Mouse (Mus musculus) neural tube, embryonic 12.5 days (tissue): Measurements from ENCODE around the gene Akap9. TPM values are rescaled to one million over a fixed set of nuclear protein-coding genes. Genes with fewer than 3 reads are reported as not detected.
"Not testable (repeated sequence)": the region's sequence is repeated elsewhere in the genome, so short reads cannot be mapped to it uniquely, and the experiment has no call there.

Experiments
- ATAC-seq: fragments of 200-750 bp; cut with Nextera tagmentation; 2 replicates; pipeline ENCODE4 v1.8.0; 2017; ENCODE audit warnings: low read depth, mild to moderate bottlenecking, moderate TSS enrichment, moderate library complexity; ENCODE audit not compliant: low FRiP score
- H3K27ac ChIP-seq: fragments of 300-500 bp; sonication (generic); 2 replicates; pipeline ENCODE4 v1.5.1; 2016
- H3K27me3 ChIP-seq: fragments of 300-500 bp; sonication (generic); replicated peaks from 2 replicates; pipeline ENCODE4 v1.6.1; 2016; ENCODE audit warnings: mild to moderate bottlenecking
- H3K36me3 ChIP-seq: fragments of 300-500 bp; sonication (generic); 2 replicates; pipeline ENCODE4 v1.6.1; 2016; ENCODE audit warnings: mild to moderate bottlenecking
- H3K4me1 ChIP-seq: fragments of 300-500 bp; sonication (generic); 2 replicates; pipeline ENCODE4 v1.6.1; 2016
- H3K4me2 ChIP-seq: fragments of 300-500 bp; sonication (generic); replicated peaks from 2 replicates; pipeline ENCODE4 v1.6.1; 2016; ENCODE audit warnings: mild to moderate bottlenecking
- H3K4me3 ChIP-seq: fragments of 300-500 bp; sonication (generic); 2 replicates; pipeline ENCODE4 v1.5.1; 2016
- H3K9ac ChIP-seq: fragments of 300-500 bp; sonication (generic); 2 replicates; pipeline ENCODE4 v1.6.1; 2016; ENCODE audit warnings: mild to moderate bottlenecking
- H3K9me3 ChIP-seq: fragments of 300-500 bp; sonication (generic); 2 replicates; pipeline ENCODE4 v1.6.1; 2016; ENCODE audit warnings: mild to moderate bottlenecking
- WGBS: fragments of 180-500 bp; shearing (Covaris S2); methylation state at CpG from one replicate; pipeline ENCODE4 v1.1.7; 2016; 5-methylcytosine and 5-hydroxymethylcytosine counted together
- polyA plus RNA-seq: library from polyadenylated mRNA; unstranded; fragments of >200 nt; fragmentation: Nextera tagmentation; extraction: Ambion mirVana; gene quantifications from 2 replicates; pipeline ENCODE4 v1.2.1, GENCODE M21; 2016

Akap9 gene
- polyA plus RNA-seq = 280 and 299 TPM in 2 replicates

DNA sequence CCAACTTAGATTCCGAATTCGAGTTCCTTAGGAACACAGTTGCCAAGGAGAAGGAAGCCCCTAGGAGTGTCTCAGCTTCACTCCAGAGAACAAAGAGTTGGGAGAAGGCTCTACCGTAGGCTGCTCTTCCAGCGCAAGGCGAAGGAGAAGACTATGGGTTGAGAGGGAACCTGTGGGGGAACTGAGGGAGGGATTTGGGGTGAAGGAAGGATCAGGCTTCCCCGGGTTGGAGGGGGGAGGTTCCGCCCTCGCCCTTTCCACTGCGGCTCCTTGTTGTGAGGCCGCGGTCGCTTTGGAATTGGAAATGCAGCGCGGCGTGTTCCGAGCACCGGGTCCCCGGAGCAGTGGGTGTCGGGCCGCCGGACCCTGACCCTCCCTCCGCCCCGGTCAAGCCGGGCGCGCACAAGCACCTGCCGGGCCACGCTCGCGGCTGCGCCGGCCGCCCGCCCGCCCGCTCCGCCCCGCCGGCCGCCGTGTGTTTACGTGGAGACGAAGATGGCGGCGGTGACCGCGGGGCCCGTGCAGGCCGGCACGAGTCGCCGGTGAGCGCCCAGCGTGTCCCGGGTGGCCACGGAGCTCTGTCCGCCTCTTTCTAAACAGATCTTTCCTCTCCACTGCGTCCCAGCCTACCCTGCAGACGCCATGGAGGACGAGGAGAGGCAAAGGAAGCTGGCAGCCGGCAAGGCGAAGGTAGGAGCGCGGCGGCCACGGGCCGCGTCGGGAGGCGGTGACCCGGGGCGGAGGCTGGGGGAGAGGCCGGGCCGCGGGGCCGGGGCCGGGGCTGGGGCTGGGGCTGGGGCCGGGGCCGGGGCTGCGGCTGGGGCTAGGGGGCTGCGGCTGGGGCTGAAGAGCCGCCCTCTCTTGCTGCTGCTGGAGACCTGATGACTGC, at the start of gene Akap9:
TSS of gene Akap9 (plus strand) at position 254 of the 889 bp plus-strand sequence.
- Histone ChIP-seq H3K9ac (peak within 1 kb of the TSS; percentile 100), H3K27me3 (no peaks in the 10 kb centered on the region), H3K4me3 (peak within 1 kb of the TSS; percentile 91), H3K4me1 (peaks cover 22% of the 10 kb centered on the region), H3K4me2 (peak within 1 kb of the TSS; percentile 63), H3K27ac (peak within 1 kb of the TSS; percentile 90), H3K36me3 (no peaks in the 10 kb centered on the region), H3K9me3 (no peaks in the 10 kb centered on the region)
- ATAC-seq = peak; percentile 88
- 1% methylated on average over 62 of the region's 82 CpGs for WGBS

DNA sequence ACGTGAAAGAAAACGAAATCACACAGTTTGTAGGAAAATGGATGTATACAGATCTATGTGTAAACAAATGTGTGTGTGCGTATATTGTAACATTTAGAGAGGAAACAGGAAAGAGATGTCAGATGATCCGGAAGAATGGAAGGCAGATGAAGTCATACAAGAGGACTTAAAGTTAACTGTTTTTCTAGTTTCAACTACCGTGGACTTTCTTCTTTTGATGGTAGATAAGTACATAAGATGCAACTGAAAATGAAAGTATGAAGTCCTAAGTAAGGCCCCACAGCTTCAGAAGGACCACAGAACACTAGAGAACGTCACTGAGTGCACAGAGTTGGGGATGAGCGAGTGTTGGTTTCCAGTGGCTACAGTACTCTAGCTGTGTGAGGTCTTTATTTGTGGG, 41.0 kb upstream of the Akap9 start:
- not testable (repeated sequence) for H3K9ac ChIP-seq, H3K9me3 ChIP-seq, H3K27me3 ChIP-seq, H3K4me3 ChIP-seq, H3K36me3 ChIP-seq, H3K4me1 ChIP-seq, ATAC-seq, H3K4me2 ChIP-seq, H3K27ac ChIP-seq
- WGBS = 90% methylated on average over 7 of the region's 7 CpGs

GRCm38 (mm10) chr5:3889201-3889600, 38.7 kb upstream of the Akap9 start:
- no peak overlapping the region for H3K9ac ChIP-seq
- no peaks in the 10 kb centered on the region for H3K9me3 ChIP-seq
- H3K27ac ChIP-seq = no peak overlapping the region
- H3K4me2 ChIP-seq = no peak overlapping the region
- peaks cover 2% of the 10 kb centered on the region; the same call in 1 of the 2 replicates for H3K4me1 ChIP-seq
- no peaks in the 10 kb centered on the region for H3K36me3 ChIP-seq
- no peak overlapping the region for H3K4me3 ChIP-seq
- no peak for ATAC-seq
- no peaks in the 10 kb centered on the region for H3K27me3 ChIP-seq

DNA sequence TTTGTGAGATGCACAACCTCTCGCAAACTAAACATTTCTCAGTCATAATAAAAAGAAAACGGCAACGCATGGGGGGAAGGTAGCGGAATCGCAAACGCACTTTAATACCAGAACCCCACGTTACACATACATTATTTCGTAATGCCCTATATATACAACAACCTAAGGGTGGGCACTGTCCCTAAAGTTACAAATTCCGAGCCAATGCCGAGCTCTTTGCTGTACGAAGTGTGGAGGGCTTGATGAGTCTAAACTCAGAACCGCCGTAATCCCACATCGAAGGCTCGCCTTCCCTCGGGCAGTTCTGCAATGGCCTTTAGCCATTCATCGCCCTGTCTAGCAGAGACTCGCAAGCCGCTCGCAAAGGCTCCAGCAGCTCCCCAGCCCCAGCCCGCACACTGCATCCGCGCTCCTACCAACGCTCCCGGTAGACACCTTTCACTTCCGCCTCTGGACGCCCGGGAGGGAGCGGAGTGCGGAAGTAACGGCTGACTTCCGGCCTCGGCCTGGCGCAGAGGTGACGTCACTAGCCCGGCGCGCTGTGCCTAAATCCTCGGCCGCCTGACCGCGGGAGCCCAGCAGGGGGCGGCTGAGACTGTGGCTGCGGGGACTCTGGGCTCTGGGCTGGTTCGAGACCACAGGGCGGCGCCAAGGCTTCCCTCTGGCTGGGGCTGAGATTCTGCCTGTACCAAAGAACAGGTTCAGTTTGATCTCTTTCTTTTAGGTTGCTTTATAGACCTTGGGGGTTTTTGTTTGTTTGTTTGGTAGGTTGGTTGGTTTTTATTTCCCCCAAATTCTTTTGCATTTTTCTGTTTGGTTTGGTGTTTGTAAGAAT, 34.2 kb upstream of the Akap9 start, which contains the start of gene Mterf1a:
TSS of gene Mterf1a (minus strand) at position 475 of the 835 bp plus-strand sequence.
- not testable (repeated sequence) for H3K27me3 ChIP-seq, H3K4me1 ChIP-seq, H3K9me3 ChIP-seq, H3K36me3 ChIP-seq, H3K27ac ChIP-seq
- ATAC-seq = peak; percentile 99
- 1% methylated on average over 9 of the region's 47 CpGs for WGBS
- Histone ChIP-seq H3K9ac (peak within 1 kb of the TSS; percentile 45; the same call in 1 of the 2 replicates), H3K4me3 (peak within 1 kb of the TSS; percentile 39), H3K4me2 (peak within 1 kb of the TSS; percentile 67)

GRCm38 (mm10) chr5:3894294-3894619, 33.6 kb upstream of the Akap9 start:
- not testable (repeated sequence) for H3K36me3 ChIP-seq, ATAC-seq, H3K4me3 ChIP-seq

DNA sequence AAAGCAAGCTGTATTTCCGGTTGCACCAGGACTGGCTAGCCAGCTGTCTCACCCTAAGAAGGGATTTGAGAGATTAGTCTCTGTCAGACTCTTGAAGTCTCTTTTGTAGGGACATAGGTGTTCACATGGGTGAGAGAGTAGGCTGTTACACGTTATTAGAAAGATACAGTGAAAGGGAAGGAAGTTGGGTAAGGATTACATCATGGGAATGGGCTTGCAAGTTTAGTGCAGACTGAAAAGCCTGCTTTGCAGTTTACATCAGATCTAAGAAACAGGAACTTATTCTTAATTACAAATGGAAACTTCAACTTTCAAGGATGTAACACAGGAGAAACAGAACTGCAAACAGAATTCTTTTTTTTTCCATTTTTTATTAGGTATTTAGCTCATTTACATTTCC, 22.4 kb upstream of the Akap9 start:
- Histone ChIP-seq H3K27me3 (no peaks in the 10 kb centered on the region), H3K9ac (no peak overlapping the region), H3K36me3 (no peaks in the 10 kb centered on the region), H3K9me3 (no peaks in the 10 kb centered on the region), H3K4me3 (no peak overlapping the region), H3K4me2 (no peak overlapping the region), H3K4me1 (no peaks in the 10 kb centered on the region), H3K27ac (no peak overlapping the region)
- ATAC-seq = no peak
- 79% methylated on average over 2 of the region's 2 CpGs for WGBS

More at GRCm38 (mm10) chr5:3894294-3894619, 33.6 kb upstream of the Akap9 start:
- H3K9me3 ChIP-seq, H3K27me3 ChIP-seq, H3K27ac ChIP-seq, H3K4me2 ChIP-seq, H3K4me1 ChIP-seq, H3K9ac ChIP-seq: not testable (repeated sequence)
- WGBS = 98% methylated on average over 4 of the region's 4 CpGs

GRCm38 (mm10) chr5:3922350-3922749, 5.5 kb upstream of the Akap9 start:
- Histone ChIP-seq H3K9me3 (no peaks in the 10 kb centered on the region), H3K27ac (no peak overlapping the region), H3K27me3 (no peaks in the 10 kb centered on the region), H3K4me1 (no peaks in the 10 kb centered on the region), H3K36me3 (no peaks in the 10 kb centered on the region), H3K9ac (no peak overlapping the region), H3K4me2 (no peak overlapping the region), H3K4me3 (no peak overlapping the region)
- no peak for ATAC-seq
- WGBS = 85% methylated on average over 2 of the region's 2 CpGs

- H3K27me3 ChIP-seq = no peaks in the 10 kb centered on the region
- no peaks in the 10 kb centered on the region for H3K36me3 ChIP-seq
- no peak overlapping the region for H3K4me3 ChIP-seq
- H3K27ac ChIP-seq = no peak overlapping the region
- no peak for ATAC-seq
- peaks cover 19% of the 10 kb centered on the region for H3K4me1 ChIP-seq
- no peaks in the 10 kb centered on the region for H3K9me3 ChIP-seq
- H3K9ac ChIP-seq = no peak overlapping the region
- no peak overlapping the region for H3K4me2 ChIP-seq
- WGBS = 19% methylated on average over 4 of the region's 4 CpGs
These were observed 1.2 kb upstream of the Akap9 start for GRCm38 (mm10) chr5:3926666-3927065.

- H3K27ac ChIP-seq = peak overlapping the region; percentile 90
- no peaks in the 10 kb centered on the region for H3K27me3 ChIP-seq
- peak overlapping the region; percentile 91 for H3K4me3 ChIP-seq
- peak; percentile 72 for ATAC-seq
- peaks cover 22% of the 10 kb centered on the region for H3K4me1 ChIP-seq
- no peaks in the 10 kb centered on the region for H3K9me3 ChIP-seq
- H3K4me2 ChIP-seq = peak overlapping the region; percentile 63
- H3K36me3 ChIP-seq = no peaks in the 10 kb centered on the region
- peak overlapping the region; percentile 100 for H3K9ac ChIP-seq
- under 1% methylated on average over 12 of the region's 12 CpGs for WGBS
These were observed 814 bp downstream of the Akap9 start for GRCm38 (mm10) chr5:3928690-3929046.

GRCm38 (mm10) chr5:3930760-3931159, 2.9 kb downstream of the Akap9 start:
- Histone ChIP-seq H3K4me3 (no peak overlapping the region), H3K9ac (no peak overlapping the region), H3K4me1 (peaks cover 22% of the 10 kb centered on the region), H3K27ac (no peak overlapping the region), H3K36me3 (no peaks in the 10 kb centered on the region; the same call in 1 of the 2 replicates), H3K4me2 (peak overlapping the region; percentile 63), H3K27me3 (no peaks in the 10 kb centered on the region), H3K9me3 (no peaks in the 10 kb centered on the region)
- ATAC-seq = no peak
- 54% methylated on average over 5 of the region's 5 CpGs for WGBS

DNA sequence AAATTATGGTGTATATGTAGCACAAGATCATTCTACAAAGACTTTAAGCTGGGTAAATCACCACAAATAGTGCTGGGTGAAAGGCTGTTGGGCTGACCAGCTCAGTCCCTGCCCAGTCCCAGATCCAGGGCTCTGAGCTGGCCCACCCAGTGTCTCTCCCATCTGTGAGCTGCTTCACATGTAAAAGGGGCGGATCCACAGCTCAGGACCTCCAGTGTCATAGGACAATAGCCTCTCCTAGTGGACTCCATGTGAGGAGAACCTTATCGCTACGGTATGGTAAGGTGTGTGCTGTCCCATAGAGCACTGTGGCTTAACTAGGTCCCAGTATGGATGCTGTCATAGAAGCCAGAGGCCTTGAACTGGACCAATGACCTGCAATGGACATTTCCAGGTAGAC, 3.8 kb downstream of the Akap9 start:
- H3K4me2 ChIP-seq = no peak overlapping the region; the same call in 1 of the 2 replicates
- no peaks in the 10 kb centered on the region for H3K27me3 ChIP-seq
- 89% methylated on average over 3 of the region's 3 CpGs for WGBS
- no peak overlapping the region for H3K27ac ChIP-seq
- no peaks in the 10 kb centered on the region; the same call in 1 of the 2 replicates for H3K36me3 ChIP-seq
- peaks cover 22% of the 10 kb centered on the region for H3K4me1 ChIP-seq
- no peaks in the 10 kb centered on the region for H3K9me3 ChIP-seq
- no peak overlapping the region for H3K9ac ChIP-seq
- H3K4me3 ChIP-seq = no peak overlapping the region
- no peak for ATAC-seq

- Histone ChIP-seq H3K27me3 (no peaks in the 10 kb centered on the region), H3K4me3 (no peak overlapping the region), H3K4me2 (no peak overlapping the region), H3K4me1 (peaks cover 22% of the 10 kb centered on the region), H3K9ac (no peak overlapping the region), H3K9me3 (no peaks in the 10 kb centered on the region), H3K27ac (no peak overlapping the region), H3K36me3 (peaks cover 2% of the 10 kb centered on the region)
- ATAC-seq = no peak
- WGBS = 94% methylated on average over 3 of the region's 3 CpGs
These were observed 5.7 kb downstream of the Akap9 start for GRCm38 (mm10) chr5:3933551-3933950.
